Mouse (Mus musculus) MEL (cell line): ENCODE measurements around the gene Dpy19l3. TPM values are rescaled to one million over a fixed set of nuclear protein-coding genes. Genes with fewer than 3 reads are reported as not detected.

Source experiments
- DNase-seq: peaks from one replicate; pipeline ENCODE4 v3.0.0; 2011; ENCODE audit warnings: low read depth, low spot score
- H3K27ac ChIP-seq: 2 replicates; pipeline ENCODE4 v1.5.1; 2012; ENCODE audit warnings: low read depth, mild to moderate bottlenecking, control low read depth, low read length, moderate library complexity; ENCODE audit not compliant: control insufficient read depth
- H3K27me3 ChIP-seq, 2 experiments: fragments of 150-350 bp in 1 of 2; sonication (generic) in 1 of 2; 2 replicates each; pipeline ENCODE4 v1.6.1; 2012; ENCODE audit warnings: low read length in 2 of 2, mild to moderate bottlenecking in 2 of 2, improper control_type of control experiment in 1 of 2, moderate library complexity in 1 of 2; ENCODE audit not compliant: insufficient read depth in 2 of 2, control insufficient read depth in 1 of 2
- H3K36me3 ChIP-seq, 2 experiments: 2 replicates each; pipeline ENCODE4 v1.6.1; 2012 to 2014; ENCODE audit warnings: low read length in 2 of 2, improper control_type of control experiment in 1 of 2, inconsistent platforms in 1 of 2, mild to moderate bottlenecking in 1 of 2; ENCODE audit not compliant: insufficient read depth in 2 of 2, control insufficient read depth in 1 of 2
- H3K4me1 ChIP-seq, 2 experiments: fragments of 150-350 bp in 1 of 2; sonication (generic) in 1 of 2; 2 replicates each; pipeline ENCODE4 v1.6.1; 2012; ENCODE audit warnings: low read length in 2 of 2, improper control_type of control experiment in 1 of 2, mild to moderate bottlenecking in 1 of 2; ENCODE audit not compliant: insufficient read depth in 2 of 2, control insufficient read depth in 1 of 2
- H3K4me3 ChIP-seq, 2 experiments: fragments of 150-350 bp in 1 of 2; sonication (generic) in 1 of 2; 2 replicates each; pipeline ENCODE4 v1.5.1; 2012; ENCODE audit warnings: low read depth in 2 of 2, low read length in 2 of 2, mild to moderate bottlenecking in 2 of 2, moderate library complexity in 2 of 2, control low read depth in 1 of 2, improper control_type of control experiment in 1 of 2; ENCODE audit not compliant: control insufficient read depth in 1 of 2, insufficient read depth in 1 of 2
- H3K79me2 ChIP-seq: 2 replicates; pipeline ENCODE4 v1.6.1; 2012; ENCODE audit warnings: mild to moderate bottlenecking, low read length, moderate library complexity; ENCODE audit not compliant: control insufficient read depth, poor library complexity, insufficient read depth
- H3K9ac ChIP-seq: 2 replicates; pipeline ENCODE4 v1.6.1; 2012; ENCODE audit warnings: low read depth, mild to moderate bottlenecking, control low read depth, low read length, moderate library complexity; ENCODE audit not compliant: control insufficient read depth, poor library complexity, severe bottlenecking
- H3K9me3 ChIP-seq: fragments of 150-350 bp; sonication (generic); replicated peaks from 2 replicates; pipeline ENCODE4 v1.6.1; 2012; ENCODE audit warnings: mild to moderate bottlenecking, low read length, improper control_type of control experiment, moderate library complexity; ENCODE audit not compliant: insufficient read depth
- CHD1 ChIP-seq: IDR thresholded peaks from 2 replicates; pipeline ENCODE4 v1.6.1; 2012; ENCODE audit warnings: low read depth, mild to moderate bottlenecking, inconsistent platforms, low read length, improper control_type of control experiment
- E2F4 ChIP-seq: IDR thresholded peaks from 2 replicates; pipeline ENCODE4 v1.6.1; 2011; ENCODE audit warnings: low read depth, low read length, improper control_type of control experiment, borderline replicate concordance
- ELF1 ChIP-seq: IDR thresholded peaks from 2 replicates; pipeline ENCODE4 v1.6.1; 2014; ENCODE audit warnings: low read depth, mild to moderate bottlenecking, inconsistent platforms, low read length, improper control_type of control experiment, moderate library complexity
- EP300 ChIP-seq, 2 experiments: IDR thresholded peaks; 2 replicates each; pipeline ENCODE4 v1.6.1; 2011; ENCODE audit warnings: improper control_type of control experiment in 2 of 2, low read length in 2 of 2, low read depth in 1 of 2, mild to moderate bottlenecking in 1 of 2
- ETS1 ChIP-seq: IDR thresholded peaks from 2 replicates; pipeline ENCODE4 v1.6.1; 2012; ENCODE audit warnings: low read depth, mild to moderate bottlenecking, inconsistent platforms, low read length, improper control_type of control experiment, moderate library complexity
- GABPA ChIP-seq: IDR thresholded peaks from 2 replicates; pipeline ENCODE4 v1.6.1; 2012; ENCODE audit warnings: low read depth, mild to moderate bottlenecking, inconsistent platforms, low read length, improper control_type of control experiment, moderate library complexity
- HCFC1 ChIP-seq: IDR thresholded peaks from 2 replicates; pipeline ENCODE4 v1.6.1; 2012; ENCODE audit warnings: low read depth, mild to moderate bottlenecking, inconsistent platforms, low read length, improper control_type of control experiment, moderate library complexity
- JUND ChIP-seq: IDR thresholded peaks from 2 replicates; pipeline ENCODE4 v1.6.1; 2011; ENCODE audit warnings: low read depth, mild to moderate bottlenecking, improper control_type of control experiment, low read length
- KAT2A ChIP-seq: conservative IDR thresholded peaks from 2 replicates; pipeline ENCODE4 v1.6.1; 2012; ENCODE audit warnings: low read depth, low read length, improper control_type of control experiment, inconsistent platforms
- MAFK ChIP-seq: IDR thresholded peaks from 2 replicates; pipeline ENCODE4 v1.6.1; 2011; ENCODE audit warnings: low read depth, mild to moderate bottlenecking, low read length, improper control_type of control experiment, borderline replicate concordance
- MAX ChIP-seq: IDR thresholded peaks from 2 replicates; pipeline ENCODE4 v1.6.1; 2011; ENCODE audit warnings: low read length, improper control_type of control experiment
- MAZ ChIP-seq: IDR thresholded peaks from 2 replicates; pipeline ENCODE4 v1.6.1; 2012; ENCODE audit warnings: low read depth, mild to moderate bottlenecking, inconsistent platforms, low read length, improper control_type of control experiment
- MEF2A ChIP-seq: IDR thresholded peaks from 2 replicates; pipeline ENCODE4 v1.6.1; 2014; ENCODE audit warnings: low read depth, mild to moderate bottlenecking, inconsistent platforms, low read length, improper control_type of control experiment; ENCODE audit not compliant: poor library complexity, insufficient replicate concordance, severe bottlenecking; ENCODE audit errors: extremely low read depth
- MXI1 ChIP-seq: IDR thresholded peaks from 2 replicates; pipeline ENCODE4 v1.6.1; 2011; ENCODE audit warnings: mild to moderate bottlenecking, low read depth, low read length, improper control_type of control experiment
- MYB ChIP-seq: IDR thresholded peaks from 2 replicates; pipeline ENCODE4 v1.6.1; 2011; ENCODE audit warnings: mild to moderate bottlenecking, low read depth, low read length, improper control_type of control experiment
- NELFE ChIP-seq: IDR thresholded peaks from 2 replicates; pipeline ENCODE4 v1.6.1; 2011; ENCODE audit warnings: low read depth, low read length, improper control_type of control experiment
- NRF1 ChIP-seq: IDR thresholded peaks from 2 replicates; pipeline ENCODE4 v1.6.1; 2014; ENCODE audit warnings: low read depth, mild to moderate bottlenecking, inconsistent platforms, low read length, improper control_type of control experiment, moderate library complexity; ENCODE audit not compliant: poor library complexity, insufficient read depth, severe bottlenecking
- POLR2A ChIP-seq, 2 experiments: IDR thresholded peaks; 2 replicates each; pipeline ENCODE4 v1.6.1; 2011 to 2012; ENCODE audit warnings: low read length in 2 of 2, mild to moderate bottlenecking in 2 of 2, control low read depth in 1 of 2, improper control_type of control experiment in 1 of 2, low read depth in 1 of 2, moderate library complexity in 1 of 2; ENCODE audit not compliant: control insufficient read depth in 1 of 2, insufficient read depth in 1 of 2, poor library complexity in 1 of 2
- POLR2AphosphoS2 ChIP-seq: IDR thresholded peaks from 2 replicates; pipeline ENCODE4 v1.6.1; 2011; ENCODE audit warnings: low read length, improper control_type of control experiment
- POLR2AphosphoS5 ChIP-seq: IDR thresholded peaks from 2 replicates; pipeline ENCODE4 v1.6.1; 2012; ENCODE audit warnings: low read depth, borderline replicate concordance, mild to moderate bottlenecking, inconsistent platforms, low read length, moderate library complexity, mixed read lengths
- RAD21 ChIP-seq: IDR thresholded peaks from 2 replicates; pipeline ENCODE4 v1.6.1; 2011; ENCODE audit warnings: mild to moderate bottlenecking, low read depth, low read length, improper control_type of control experiment
- RCOR1 ChIP-seq: IDR thresholded peaks from 2 replicates; pipeline ENCODE4 v1.6.1; 2012; ENCODE audit warnings: low read depth, mild to moderate bottlenecking, inconsistent platforms, low read length, improper control_type of control experiment
- SIN3A ChIP-seq: IDR thresholded peaks from 2 replicates; pipeline ENCODE4 v1.6.1; 2012; ENCODE audit warnings: low read length, improper control_type of control experiment, inconsistent platforms
- SMC3 ChIP-seq: IDR thresholded peaks from 2 replicates; pipeline ENCODE4 v1.6.1; 2011; ENCODE audit warnings: low read depth, low read length, improper control_type of control experiment
- TAL1 ChIP-seq: IDR thresholded peaks from 2 replicates; pipeline ENCODE4 v1.6.1; 2012; ENCODE audit warnings: mild to moderate bottlenecking, inconsistent platforms, low read length, moderate library complexity, mixed read lengths
- TBP ChIP-seq: IDR thresholded peaks from 2 replicates; pipeline ENCODE4 v1.8.0; 2011; ENCODE audit warnings: low read depth, low read length, improper control_type of control experiment
- UBTF ChIP-seq: IDR thresholded peaks from 2 replicates; pipeline ENCODE4 v1.6.1; 2012; ENCODE audit warnings: low read depth, mild to moderate bottlenecking, inconsistent platforms, low read length, improper control_type of control experiment, moderate library complexity, borderline replicate concordance; ENCODE audit not compliant: insufficient read depth
- USF2 ChIP-seq, 2 experiments: IDR thresholded peaks; 2 replicates each; pipeline ENCODE4 v1.6.1; 2011 to 2012; ENCODE audit warnings: improper control_type of control experiment in 2 of 2, low read length in 2 of 2, borderline replicate concordance in 1 of 2, inconsistent platforms in 1 of 2, low read depth in 1 of 2, mild to moderate bottlenecking in 1 of 2; ENCODE audit not compliant: insufficient read depth in 1 of 2
- ZC3H11A ChIP-seq: IDR thresholded peaks from 2 replicates; pipeline ENCODE4 v1.6.1; 2012; ENCODE audit warnings: low read depth, mild to moderate bottlenecking, inconsistent platforms, low read length, improper control_type of control experiment
- ZKSCAN1 ChIP-seq: IDR thresholded peaks from 2 replicates; pipeline ENCODE4 v1.6.1; 2012; ENCODE audit warnings: low read depth, mild to moderate bottlenecking, inconsistent platforms, low read length, improper control_type of control experiment, moderate library complexity
- ZMIZ1 ChIP-seq: IDR thresholded peaks from 2 replicates; pipeline ENCODE4 v1.6.1; 2012; ENCODE audit warnings: low read depth, mild to moderate bottlenecking, inconsistent platforms, low read length, improper control_type of control experiment, moderate library complexity
- ZNF384 ChIP-seq: IDR thresholded peaks from 2 replicates; pipeline ENCODE4 v1.6.1; 2012; ENCODE audit warnings: low read depth, mild to moderate bottlenecking, inconsistent platforms, low read length, improper control_type of control experiment
- polyA plus RNA-seq, 2 experiments: library from polyadenylated mRNA; stranded (reverse) in 1 of 2; unstranded in 1 of 2; fragments of >175 nt in 1 of 2; fragments of >200 nt in 1 of 2; gene quantifications; 2 replicates each; pipeline versions ENCODE4 v1.2.1 to v1.2.4; 2012; ENCODE audit warnings: low replicate concordance in 2 of 2, low read depth in 1 of 2; ENCODE audit not compliant: insufficient read length in 2 of 2, insufficient read depth in 1 of 2, missing spikeins in 1 of 2
- total RNA-seq: library from RNA; depleted of rRNA; stranded (reverse); fragments of 300-350 nt; gene quantifications from 2 replicates; pipeline ENCODE4 v1.2.3, GENCODE M21; 2012

The Dpy19l3 gene
- total and polyA plus RNA-seq, 3 experiments = 7.4 to 9.9 TPM; not detected in 1

GRCm38 (mm10) chr7:35648239-35649069 lies 105.8 kb downstream of the Dpy19l3 start (continued):
- TF ChIP-seq RAD21 (no peak), E2F4 (no peak), MAFK (no peak)

GRCm38 (mm10) chr7:35647101-35647698 lies 107.1 kb downstream of the Dpy19l3 start, which contains the start of gene Pdcd5:
Gene Pdcd5, minus strand, starts transcription at chr7:35647521.
- Histone ChIP-seq H3K4me3 (peak within 1 kb of the TSS; percentile 87 to 88), H3K27me3 (no peaks in the 10 kb centered on the region), H3K9me3 (no peaks in the 10 kb centered on the region), H3K9ac (peak within 1 kb of the TSS; percentile 87), H3K4me1 (peaks cover 2 to 11% of the 10 kb centered on the region in 2 experiments), H3K36me3 (peaks cover 0 to 14% of the 10 kb centered on the region in 2 experiments; a peak in 3 of 4 replicates), H3K27ac (peak within 1 kb of the TSS; percentile 62), H3K79me2 (peaks cover 10% of the 10 kb centered on the region)
- DNase-seq = peak; percentile 98
- TF ChIP-seq KAT2A (no peak; the same call in 1 of the 2 replicates), EP300 (IDR thresholded peaks at IDR 0.05; ENCODE audit: low read depth in 1 of 2, low read length in 2 of 2) (0 out of 4 replicates have a peak, but pooled peaks of 1 of the 2 experiments have one; percentile 5), MAZ (peak; percentile 86; the same call in 1 of the 2 replicates), UBTF (0 out of 2 replicates have a peak, but pooled peaks have one; percentile 38), ETS1 (peak; percentile 33; the same call in 1 of the 2 replicates), MYB (no peak), E2F4 (no peak), NRF1 (peak; percentile 86), TAL1 (no peak), TBP (no peak), HCFC1 (peak; percentile 95), ZC3H11A (no peak), MEF2A (no peak), ELF1 (peak; percentile 58), NELFE (peak; percentile 85), POLR2AphosphoS5 (no peak), SIN3A (peak; percentile 96), POLR2A (IDR thresholded peaks at IDR 0.05; ENCODE audit: control insufficient read depth in 1 of 2, insufficient read depth in 1 of 2, low read depth in 1 of 2, low read length in 2 of 2, poor library complexity in 1 of 2) (peak; percentile 35 to 75; a peak in 2 of 4 replicates), JUND (no peak), GABPA (no peak), MAX (no peak), ZKSCAN1 (no peak), ZMIZ1 (no peak), MXI1 (peak; percentile 78), MAFK (no peak), RCOR1 (no peak), USF2 (IDR thresholded peaks at IDR 0.05; ENCODE audit: borderline replicate concordance in 1 of 2, insufficient read depth in 1 of 2, low read depth in 1 of 2, low read length in 2 of 2) (no peak), ZNF384 (no peak), SMC3 (no peak), CHD1 (no peak), POLR2AphosphoS2 (peak; percentile 51; the same call in 1 of the 2 replicates)
